Mouse (Mus musculus) frontal cortex, adult 2 months (tissue): ENCODE results near the gene Fem1b. TPM values are rescaled to one million over a fixed set of nuclear protein-coding genes. Genes with fewer than 3 reads are reported as not detected.
A peak's percentile ranks its signal among the peaks of the same experiment; 100 is the strongest.
"Not testable (repeated sequence)": the region's sequence is repeated elsewhere in the genome, so short reads cannot be mapped to it uniquely, and the experiment has no call there.

Source experiments
- DNase-seq, 2 experiments: peaks; one replicate each; pipeline ENCODE4 v3.0.0; 2022; ENCODE audit warnings: low spot score in 1 of 2; ENCODE audit errors: extremely low spot score in 1 of 2
- polyA plus RNA-seq: library from polyadenylated mRNA; depleted of rRNA; stranded (reverse); fragments of >200 nt; gene quantifications from 2 replicates; pipeline ENCODE4 v1.2.3, GENCODE M21; 2012; rRNA removed

Gene Fem1b
- polyA plus RNA-seq, result 42.9 and 44.5 TPM in 2 replicates

DNA sequence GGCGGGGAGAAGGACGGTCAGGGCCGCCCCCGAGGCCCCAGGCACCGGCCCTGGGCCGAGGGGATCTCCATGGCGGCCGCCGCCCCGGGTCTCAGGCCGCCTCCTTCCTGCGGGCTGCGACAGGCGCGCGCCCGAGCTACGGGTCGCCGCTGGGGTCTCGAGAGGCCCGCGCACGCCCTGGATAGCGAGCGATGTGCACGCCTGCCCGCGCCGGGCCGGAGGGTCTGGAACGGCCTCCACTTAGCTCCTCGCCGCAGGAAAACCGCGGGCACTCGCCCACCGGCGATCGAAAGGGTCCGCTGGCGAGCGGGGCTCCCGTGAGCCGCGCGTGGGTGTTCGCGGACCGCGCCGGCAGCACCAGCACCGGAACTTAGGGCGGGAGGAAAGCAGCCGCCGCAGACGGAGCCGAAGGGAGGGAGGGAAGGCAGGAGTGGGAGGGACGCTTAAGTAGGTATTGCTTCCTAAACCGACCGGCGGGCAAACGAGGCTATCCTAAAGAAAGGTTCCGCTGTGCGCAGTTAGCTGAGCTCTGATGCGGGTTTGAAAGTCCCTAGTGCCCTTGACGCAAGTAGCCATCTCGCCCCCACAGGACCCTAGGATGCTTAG, at the start of gene Fem1b:
TSS of gene Fem1b (minus strand) at position 419 of the 606 bp plus-strand sequence.
- peak; percentile 81 to 92 for DNase-seq

DNA sequence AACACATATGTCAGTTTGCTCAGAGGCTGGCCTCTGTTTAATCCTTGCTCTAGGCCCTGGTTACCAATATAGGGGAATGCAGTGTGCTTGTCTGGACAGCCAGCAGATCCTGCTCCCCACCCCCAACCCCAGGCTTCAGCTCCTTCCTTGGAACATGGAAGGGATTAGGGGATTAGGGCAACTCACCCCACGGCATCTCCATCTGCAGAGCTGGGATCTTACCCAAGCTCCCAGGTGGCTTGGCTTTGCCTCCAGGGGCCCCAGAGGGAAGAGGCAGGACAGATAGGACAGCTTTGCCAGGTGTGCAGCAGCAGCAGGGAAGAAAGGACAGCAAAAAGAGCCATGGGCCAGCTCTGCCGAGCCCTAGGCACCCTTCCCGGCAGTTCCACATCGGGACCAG, 49.1 kb upstream of the Fem1b start:
- DNase-seq, result no peak

GRCm38 (mm10) chr9:62860102-62860501, 48.4 kb upstream of the Fem1b start:
- not testable (repeated sequence) for DNase-seq

GRCm38 (mm10) chr9:62858266-62859019, 46.7 kb upstream of the Fem1b start:
- no peak for DNase-seq

DNA sequence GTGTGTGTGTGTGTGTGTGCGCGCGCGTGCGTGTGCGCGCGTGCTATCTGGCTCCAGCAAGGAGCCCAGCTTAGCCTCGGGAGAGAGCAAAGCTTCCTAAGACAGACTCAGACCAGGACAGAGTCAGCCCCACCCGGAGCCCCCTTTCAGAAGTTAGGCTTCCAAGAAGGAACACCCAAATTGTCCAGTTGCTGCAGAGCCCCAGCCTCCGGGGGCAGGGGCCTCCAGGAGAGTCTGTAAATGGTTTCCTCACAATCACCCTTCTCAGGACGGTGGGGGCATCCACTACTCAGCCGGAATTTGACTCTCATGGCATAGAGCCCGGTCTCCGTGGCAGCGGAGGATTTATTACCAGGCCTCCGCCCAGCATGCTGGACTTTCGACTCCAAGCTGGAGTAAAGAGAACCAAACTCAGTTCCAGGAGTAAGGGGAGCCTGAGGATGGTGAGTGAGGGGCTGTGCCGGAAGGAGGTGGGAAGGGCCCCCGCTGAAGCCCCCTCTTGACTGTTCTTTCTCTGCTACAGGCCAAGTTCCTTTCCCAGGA, 46.1 kb upstream of the Fem1b start, which contains the start of gene Calml4:
TSS of gene Calml4 (plus strand) at position 362 of the 543 bp plus-strand sequence.
- no peak for DNase-seq

DNA sequence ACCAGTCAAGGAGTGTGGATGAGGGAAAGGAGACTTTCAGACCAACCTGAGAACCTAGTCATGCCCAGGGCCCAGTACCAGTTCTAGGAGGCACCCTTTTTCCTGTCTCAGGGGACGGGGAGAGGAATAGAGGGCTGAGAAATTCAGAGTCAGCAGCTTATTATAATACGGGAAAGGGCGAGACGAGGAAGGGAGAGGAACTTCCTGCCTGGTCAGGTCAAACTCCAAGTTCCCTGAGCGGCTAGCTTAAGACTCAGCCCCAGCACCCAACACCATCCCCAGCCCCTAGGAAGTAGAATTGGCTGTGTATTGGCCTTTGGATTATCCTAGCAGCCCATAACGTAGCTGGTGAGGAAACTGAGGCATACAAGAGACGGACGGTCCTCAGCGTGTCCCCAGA, 45.5 kb upstream of the Fem1b start:
- DNase-seq, result no peak

DNA sequence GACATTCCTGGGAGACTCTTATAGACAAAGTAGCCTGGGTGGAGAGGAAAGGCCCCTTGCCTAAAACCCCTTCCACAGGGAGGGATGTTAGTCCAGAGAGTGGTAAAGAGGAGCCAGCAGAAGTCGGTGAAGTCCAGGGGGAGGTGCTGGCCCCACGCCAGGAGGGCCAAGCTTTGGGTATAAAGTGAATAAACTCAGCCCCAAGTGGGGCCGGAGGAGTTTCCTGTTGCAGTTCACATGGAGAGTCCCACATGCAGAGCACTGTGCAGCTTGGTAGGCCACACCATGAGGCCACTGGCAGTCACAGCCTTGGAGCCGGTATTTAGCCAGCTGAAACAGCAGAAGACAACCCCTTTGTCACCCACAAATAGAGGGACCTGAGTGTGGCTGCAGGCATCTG, 42.7 kb upstream of the Fem1b start:
- no peak for DNase-seq

GRCm38 (mm10) chr9:62851571-62851970, 39.8 kb upstream of the Fem1b start:
- DNase-seq, result no peak

DNA sequence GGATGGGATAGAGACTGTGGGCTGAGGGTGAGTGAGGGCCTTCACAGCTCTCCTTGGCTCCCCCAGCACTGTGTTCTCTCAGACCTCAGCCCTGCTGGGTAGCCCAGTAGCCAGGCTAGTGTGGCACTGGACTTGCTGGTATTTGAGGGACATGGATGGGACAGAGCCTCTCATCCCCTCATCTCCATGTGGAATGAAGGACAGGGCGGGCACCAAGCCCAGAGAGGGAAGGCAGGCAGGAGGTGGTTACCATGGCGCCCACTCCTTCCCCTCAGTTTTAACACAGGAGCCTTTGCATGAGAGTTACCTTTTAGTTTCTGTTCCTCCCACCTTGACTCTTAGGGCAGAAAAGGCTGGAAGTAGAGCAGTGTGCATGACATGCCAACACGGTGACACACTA, 36.9 kb upstream of the Fem1b start:
- no peak for DNase-seq

- peak; percentile 57 to 95 for DNase-seq
Measured at GRCm38 (mm10) chr9:62847694-62848093, 36.0 kb upstream of the Fem1b start.

- no peak for DNase-seq
Measured at GRCm38 (mm10) chr9:62844461-62844860, 32.7 kb upstream of the Fem1b start.

DNA sequence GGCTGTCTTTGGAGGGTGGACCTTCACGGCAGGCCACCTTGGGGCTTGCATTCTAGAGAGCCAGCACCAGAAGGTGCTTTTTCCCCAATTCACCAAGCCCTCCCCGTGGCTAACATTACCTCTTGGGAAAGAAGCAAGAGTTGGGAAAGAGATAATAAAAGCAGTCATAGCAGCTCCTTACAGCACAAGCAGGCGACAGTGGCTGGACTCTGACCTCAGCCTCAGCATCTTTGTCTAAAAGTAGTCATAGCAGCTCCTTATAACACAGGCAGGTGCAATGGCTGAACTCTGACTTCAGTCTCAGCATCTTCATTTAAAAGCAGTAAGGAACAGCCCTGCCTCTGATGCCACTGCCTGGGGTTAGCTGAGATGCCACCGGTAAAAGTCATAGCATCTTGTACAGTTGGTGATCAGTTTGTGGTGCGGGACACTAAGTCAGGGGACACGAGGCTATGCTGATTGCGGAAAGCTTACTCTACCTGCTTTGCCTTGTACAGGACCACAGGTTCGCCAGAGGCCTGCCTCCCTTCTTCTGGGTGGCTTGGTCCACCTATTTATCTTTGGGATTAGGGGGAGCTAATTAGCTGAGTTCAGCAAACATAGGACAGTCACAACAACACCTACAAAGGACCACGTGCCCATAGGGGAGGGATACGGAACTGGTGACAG, 31.8 kb upstream of the Fem1b start:
- DNase-seq, result no peak

- DNase-seq, result no peak
Measured at GRCm38 (mm10) chr9:62839172-62839770, 27.5 kb upstream of the Fem1b start.

GRCm38 (mm10) chr9:62838506-62839171, 26.9 kb upstream of the Fem1b start, which contains the start of gene Cln6:
Gene Cln6, plus strand, starts transcription at chr9:62838785.
- peak; percentile 53 to 58 for DNase-seq

DNA sequence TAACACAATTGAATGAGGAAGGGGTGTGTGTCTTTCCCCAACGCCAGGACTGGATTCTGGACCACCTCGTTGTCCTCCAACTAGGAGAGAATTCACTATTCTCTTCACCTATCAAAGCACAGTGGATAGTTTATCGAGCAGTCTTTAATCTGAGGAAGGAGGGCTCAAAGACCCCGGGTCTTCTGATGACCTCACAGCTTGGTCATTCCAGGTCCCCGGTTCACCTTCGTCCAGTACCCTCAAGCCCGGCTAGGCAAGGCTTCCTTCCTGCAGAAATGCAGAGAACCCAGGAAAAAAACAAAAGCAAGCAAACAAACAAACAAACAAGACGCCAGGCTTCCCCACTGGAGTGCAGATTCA, 26.4 kb upstream of the Fem1b start:
- DNase-seq, result no peak

DNA sequence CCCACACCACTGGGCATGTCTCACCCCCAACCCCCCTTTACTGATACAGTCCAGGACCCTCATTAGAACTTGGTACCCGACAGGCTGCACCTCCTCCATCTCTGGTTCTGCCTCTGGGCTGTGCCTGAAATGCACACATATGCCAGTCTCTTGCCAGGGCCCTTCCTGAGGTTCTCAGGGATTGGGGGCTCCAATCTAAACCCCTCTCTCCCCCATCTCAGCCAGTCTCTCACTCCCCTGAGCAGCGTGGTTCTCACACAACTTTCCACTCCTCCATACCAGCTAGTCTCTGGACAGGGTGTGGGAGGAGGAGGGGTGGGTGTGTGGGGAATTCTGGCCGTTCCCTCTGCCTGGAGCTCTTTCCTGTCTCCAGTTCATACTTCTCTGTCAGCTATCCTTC, 25.9 kb upstream of the Fem1b start:
- no peak for DNase-seq

- no peak for DNase-seq
Measured at GRCm38 (mm10) chr9:62835705-62836446, 24.1 kb upstream of the Fem1b start.

GRCm38 (mm10) chr9:62834906-62835305, 23.2 kb upstream of the Fem1b start:
- no peak for DNase-seq

DNA sequence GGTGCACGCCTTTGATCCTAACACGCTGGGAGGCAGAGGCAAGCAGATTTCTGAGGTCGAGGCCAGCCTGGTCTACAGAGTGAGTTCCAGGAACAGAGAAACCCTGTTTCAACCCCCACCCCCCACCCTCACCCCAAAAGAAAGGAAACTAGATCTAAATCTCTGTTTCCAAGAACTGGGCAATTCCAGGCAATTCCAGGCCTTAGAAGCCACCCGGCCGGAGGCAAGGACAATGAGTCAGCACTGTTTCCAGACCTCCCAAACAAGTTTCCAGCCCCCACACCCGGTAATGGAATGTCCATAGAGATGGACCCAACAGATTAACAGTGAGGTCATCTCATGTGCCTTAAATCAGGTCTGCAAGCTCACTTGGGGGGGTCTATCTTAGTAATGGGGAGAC, 18.1 kb upstream of the Fem1b start:
- DNase-seq, result no peak

- DNase-seq, result peak; percentile 93 to 95
Measured at GRCm38 (mm10) chr9:62828662-62829086, 16.9 kb upstream of the Fem1b start.
